Mouse (Mus musculus) midbrain, embryonic 11.5 days (tissue): ENCODE measurements around the gene Msantd3. TPM values are rescaled to one million over a fixed set of nuclear protein-coding genes. Genes with fewer than 3 reads are reported as not detected.

Experiments
- ATAC-seq: fragments of 200-750 bp; cut with Nextera tagmentation; 2 replicates; pipeline ENCODE4 v1.8.0; 2017; ENCODE audit warnings: moderate TSS enrichment, moderate library complexity; ENCODE audit not compliant: low FRiP score
- DNase-seq: peaks from one replicate; pipeline ENCODE4 v3.0.0; 2015; ENCODE audit warnings: low spot score; ENCODE audit errors: missing footprints
- H3K27ac ChIP-seq: fragments of 300-500 bp; sonication (generic); 2 replicates; pipeline ENCODE4 v1.5.1; 2014; ENCODE audit warnings: low read depth, low read length
- H3K27me3 ChIP-seq: fragments of 300-500 bp; sonication (generic); 2 replicates; pipeline ENCODE4 v1.6.1; 2014; ENCODE audit warnings: mild to moderate bottlenecking, low read length, moderate library complexity, mixed read lengths; ENCODE audit not compliant: control insufficient read depth, insufficient read depth
- H3K36me3 ChIP-seq: fragments of 300-500 bp; sonication (generic); 2 replicates; pipeline ENCODE4 v1.6.1; 2014; ENCODE audit warnings: mild to moderate bottlenecking, low read length, moderate library complexity, mixed read lengths; ENCODE audit not compliant: control insufficient read depth, insufficient read depth
- H3K4me1 ChIP-seq: fragments of 300-500 bp; sonication (generic); 2 replicates; pipeline ENCODE4 v1.6.1; 2014; ENCODE audit warnings: low read length; ENCODE audit not compliant: control insufficient read depth, insufficient read depth
- H3K4me2 ChIP-seq: fragments of 300-500 bp; sonication (generic); 2 replicates; pipeline ENCODE4 v1.6.1; 2014; ENCODE audit warnings: mild to moderate bottlenecking, moderate library complexity
- H3K4me3 ChIP-seq: fragments of 300-500 bp; sonication (generic); 2 replicates; pipeline ENCODE4 v1.5.1; 2014; ENCODE audit warnings: low read depth, low read length
- H3K9ac ChIP-seq: fragments of 300-500 bp; sonication (generic); 2 replicates; pipeline ENCODE4 v1.6.1; 2014; ENCODE audit warnings: low read length
- H3K9me3 ChIP-seq: fragments of 300-500 bp; sonication (generic); 2 replicates; pipeline ENCODE4 v1.6.1; 2016; ENCODE audit warnings: low read length; ENCODE audit not compliant: control insufficient read depth
- WGBS: fragments of 180-500 bp; shearing (Covaris S2); extraction: QIAGEN DNeasy Blood & Tissue Kit; methylation state at CpG from one replicate; pipeline ENCODE4 v1.1.7; 2014; 5-methylcytosine and 5-hydroxymethylcytosine counted together
- polyA plus RNA-seq: library from polyadenylated mRNA; unstranded; fragments of >200 nt; fragmentation: Nextera tagmentation; extraction: Ambion mirVana; gene quantifications from 2 replicates; pipeline ENCODE4 v1.2.1, GENCODE M21; 2014

Gene Msantd3
- polyA plus RNA-seq, 1 experiment from 2014 or later = 77.6 TPM

- Histone ChIP-seq H3K4me1 (0 out of 2 replicates have a peak, but pooled peaks cover 2% of the 10 kb centered on the region), H3K27ac (no peak overlapping the region), H3K4me2 (no peak overlapping the region), H3K9ac (no peak overlapping the region), H3K4me3 (no peak overlapping the region), H3K27me3 (no peaks in the 10 kb centered on the region), H3K36me3 (peaks cover 4% of the 10 kb centered on the region), H3K9me3 (no peaks in the 10 kb centered on the region)
- DNase-seq = no peak
- no peak for ATAC-seq
- WGBS = 95% methylated on average over 6 of the region's 6 CpGs
Observed at GRCm38 (mm10) chr4:48610251-48610650, 70.5 kb downstream of the Msantd3 start.

Other genes with a start within 250 kb of the Msantd3 start
- gene Tex10, start 66.5 kb upstream of the Msantd3 start, polyA plus RNA-seq = 73.5 and 80.6 TPM in 2 replicates
- gene Tmeff1, start 45.2 kb downstream of the Msantd3 start, polyA plus RNA-seq = 258 TPM in 2 replicates
- 1.6 and 2.1 TPM in 2 replicates for gene Cavin4, start 123.6 kb downstream of the Msantd3 start, polyA plus RNA-seq